Mouse (Mus musculus) testis, postnatal 10 days (tissue): ENCODE results near the gene Atp1b2.

Source experiments
- DNase-seq: peaks from one replicate; pipeline ENCODE4 v3.0.0; 2021; ENCODE audit warnings: low spot score

Gene Atp1b2

GRCm38 (mm10) chr11:69608525-69608924 lies 2.8 kb upstream of the Atp1b2 start:
- DNase-seq: no peak

- DNase-seq: no peak
Observed at GRCm38 (mm10) chr11:69606832-69607231, 1.1 kb upstream of the Atp1b2 start.

- no peak for DNase-seq
Observed at GRCm38 (mm10) chr11:69606491-69606795, 701 bp upstream of the Atp1b2 start.

GRCm38 (mm10) chr11:69604795-69605664 lies 712 bp downstream of the Atp1b2 start:
- peak; percentile 67 for DNase-seq

- DNase-seq: no peak
Observed at GRCm38 (mm10) chr11:69604347-69604746, 1.4 kb downstream of the Atp1b2 start.

- no peak for DNase-seq
Observed at GRCm38 (mm10) chr11:69603516-69603915, 2.2 kb downstream of the Atp1b2 start.

- no peak for DNase-seq
Observed at GRCm38 (mm10) chr11:69601768-69602167, 4.0 kb downstream of the Atp1b2 start.

GRCm38 (mm10) chr11:69600098-69600497 lies 5.6 kb downstream of the Atp1b2 start:
- peak; percentile 93 for DNase-seq

- no peak for DNase-seq
Observed at GRCm38 (mm10) chr11:69599436-69599835, 6.3 kb downstream of the Atp1b2 start.

GRCm38 (mm10) chr11:69594853-69595252 lies 10.9 kb downstream of the Atp1b2 start:
- no peak for DNase-seq

- no peak for DNase-seq
Observed at GRCm38 (mm10) chr11:69592799-69593198, 12.9 kb downstream of the Atp1b2 start.

- DNase-seq: no peak
Observed at GRCm38 (mm10) chr11:69591899-69592637, 13.7 kb downstream of the Atp1b2 start.

- no peak for DNase-seq
Observed at GRCm38 (mm10) chr11:69591424-69591823, 14.3 kb downstream of the Atp1b2 start.

GRCm38 (mm10) chr11:69590622-69591021 lies 15.1 kb downstream of the Atp1b2 start:
- no peak for DNase-seq

- DNase-seq: no peak
Observed at GRCm38 (mm10) chr11:69589207-69589834, 16.4 kb downstream of the Atp1b2 start.

- no peak for DNase-seq
Observed at GRCm38 (mm10) chr11:69585718-69586325, 19.9 kb downstream of the Atp1b2 start.

- DNase-seq: no peak
Observed at GRCm38 (mm10) chr11:69584937-69585336, 20.8 kb downstream of the Atp1b2 start.

GRCm38 (mm10) chr11:69584008-69584407 lies 21.7 kb downstream of the Atp1b2 start:
- DNase-seq: no peak

GRCm38 (mm10) chr11:69582230-69582805 lies 23.4 kb downstream of the Atp1b2 start:
- DNase-seq: no peak

- DNase-seq: no peak
Observed at GRCm38 (mm10) chr11:69581814-69582213, 23.9 kb downstream of the Atp1b2 start.

GRCm38 (mm10) chr11:69581147-69581688 lies 24.5 kb downstream of the Atp1b2 start:
- peak; percentile 88 for DNase-seq
